Mouse (Mus musculus) kidney, embryonic 16.5 days (tissue): ENCODE measurements around the gene Ripor1. TPM values are rescaled to one million over a fixed set of nuclear protein-coding genes. Genes with fewer than 3 reads are reported as not detected.

Experiments
- ATAC-seq: fragments of 200-750 bp; cut with Nextera tagmentation; 2 replicates; pipeline ENCODE4 v1.8.0; 2017; ENCODE audit warnings: moderate TSS enrichment; ENCODE audit not compliant: low FRiP score, low TSS enrichment
- H3K27ac ChIP-seq: fragments of 300-500 bp; sonication (generic); 2 replicates; pipeline ENCODE4 v1.5.1; 2014; ENCODE audit warnings: low read length
- H3K27me3 ChIP-seq: fragments of 300-500 bp; sonication (generic); 2 replicates; pipeline ENCODE4 v1.6.1; 2014; ENCODE audit warnings: low read length, control low read depth, mixed read lengths; ENCODE audit not compliant: insufficient read depth
- H3K36me3 ChIP-seq: fragments of 300-500 bp; sonication (generic); 2 replicates; pipeline ENCODE4 v1.6.1; 2014; ENCODE audit warnings: low read length, control low read depth, mixed read lengths; ENCODE audit not compliant: insufficient read depth
- H3K4me1 ChIP-seq: fragments of 300-500 bp; sonication (generic); 2 replicates; pipeline ENCODE4 v1.6.1; 2014; ENCODE audit warnings: low read length, control low read depth, mixed read lengths; ENCODE audit not compliant: insufficient read depth
- H3K4me2 ChIP-seq: fragments of 300-500 bp; sonication (generic); replicated peaks from 2 replicates; pipeline ENCODE4 v1.6.1; 2014; ENCODE audit warnings: low read depth, low read length
- H3K4me3 ChIP-seq: fragments of 300-500 bp; sonication (generic); 2 replicates; pipeline ENCODE4 v1.5.1; 2014; ENCODE audit warnings: mild to moderate bottlenecking, low read length
- H3K9ac ChIP-seq: fragments of 300-500 bp; sonication (generic); replicated peaks from 2 replicates; pipeline ENCODE4 v1.6.1; 2014; ENCODE audit warnings: low read length
- H3K9me3 ChIP-seq: fragments of 300-500 bp; sonication (generic); 2 replicates; pipeline ENCODE4 v1.6.1; 2016; ENCODE audit warnings: low read length, control low read depth
- WGBS: fragments of 180-500 bp; shearing (Covaris S2); extraction: QIAGEN DNeasy Blood & Tissue Kit; methylation state at CpG from one replicate; pipeline ENCODE4 v1.1.7; 2014; 5-methylcytosine and 5-hydroxymethylcytosine counted together
- polyA plus RNA-seq: library from polyadenylated mRNA; unstranded; fragments of >200 nt; fragmentation: Nextera tagmentation; extraction: Ambion mirVana; gene quantifications from 2 replicates; pipeline ENCODE4 v1.2.1, GENCODE M21; 2015

The Ripor1 gene
- polyA plus RNA-seq, 1 experiment from 2014 or later, result 44.5 TPM

DNA sequence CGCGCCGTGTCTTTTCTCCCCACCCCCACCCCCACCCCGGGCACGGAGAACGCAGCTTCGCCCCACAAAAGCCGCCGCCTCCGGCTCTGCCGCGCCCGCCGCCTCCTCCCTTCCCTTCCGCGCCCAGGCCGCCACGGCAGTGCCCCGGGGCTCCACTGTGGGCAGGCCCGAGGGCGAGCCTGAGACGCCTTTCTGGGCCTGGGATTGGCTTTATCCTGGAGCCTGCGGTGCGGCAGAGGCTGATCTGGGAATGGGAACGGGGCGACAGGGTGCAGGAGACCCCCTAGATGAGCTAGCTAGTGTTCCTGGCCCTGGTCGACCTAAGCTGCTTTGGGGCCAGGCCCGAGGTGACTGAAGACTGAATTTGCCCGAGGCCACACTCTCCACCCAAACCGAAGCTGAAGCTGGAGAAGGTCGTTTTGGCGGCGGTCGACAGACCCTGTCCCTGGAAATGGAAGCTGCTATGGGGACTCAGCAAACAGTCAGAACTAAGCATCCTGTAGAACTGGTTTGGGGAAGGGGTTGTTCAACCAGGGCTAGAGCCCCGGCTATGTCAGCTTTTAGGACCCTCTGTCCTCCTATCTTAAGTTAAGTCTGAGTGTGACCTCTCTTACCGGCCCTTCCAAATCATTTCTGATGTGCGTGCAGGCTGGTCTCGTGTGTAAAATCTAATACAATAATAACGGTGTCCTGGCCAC is 585 bp downstream of the Ripor1 start:
- H3K9me3 ChIP-seq, result no peaks in the 10 kb centered on the region
- peak overlapping the region; percentile 74 for H3K9ac ChIP-seq
- no peaks in the 10 kb centered on the region for H3K27me3 ChIP-seq
- H3K4me3 ChIP-seq, result peak overlapping the region; percentile 58
- peak overlapping the region; percentile 91 for H3K27ac ChIP-seq
- H3K36me3 ChIP-seq, result no peaks in the 10 kb centered on the region
- peaks cover 38% of the 10 kb centered on the region for H3K4me1 ChIP-seq
- peak overlapping the region; percentile 78 for H3K4me2 ChIP-seq
- peak; percentile 16; the same call in 1 of the 2 replicates for ATAC-seq
- WGBS, result 1% methylated on average over 28 of the region's 39 CpGs

DNA sequence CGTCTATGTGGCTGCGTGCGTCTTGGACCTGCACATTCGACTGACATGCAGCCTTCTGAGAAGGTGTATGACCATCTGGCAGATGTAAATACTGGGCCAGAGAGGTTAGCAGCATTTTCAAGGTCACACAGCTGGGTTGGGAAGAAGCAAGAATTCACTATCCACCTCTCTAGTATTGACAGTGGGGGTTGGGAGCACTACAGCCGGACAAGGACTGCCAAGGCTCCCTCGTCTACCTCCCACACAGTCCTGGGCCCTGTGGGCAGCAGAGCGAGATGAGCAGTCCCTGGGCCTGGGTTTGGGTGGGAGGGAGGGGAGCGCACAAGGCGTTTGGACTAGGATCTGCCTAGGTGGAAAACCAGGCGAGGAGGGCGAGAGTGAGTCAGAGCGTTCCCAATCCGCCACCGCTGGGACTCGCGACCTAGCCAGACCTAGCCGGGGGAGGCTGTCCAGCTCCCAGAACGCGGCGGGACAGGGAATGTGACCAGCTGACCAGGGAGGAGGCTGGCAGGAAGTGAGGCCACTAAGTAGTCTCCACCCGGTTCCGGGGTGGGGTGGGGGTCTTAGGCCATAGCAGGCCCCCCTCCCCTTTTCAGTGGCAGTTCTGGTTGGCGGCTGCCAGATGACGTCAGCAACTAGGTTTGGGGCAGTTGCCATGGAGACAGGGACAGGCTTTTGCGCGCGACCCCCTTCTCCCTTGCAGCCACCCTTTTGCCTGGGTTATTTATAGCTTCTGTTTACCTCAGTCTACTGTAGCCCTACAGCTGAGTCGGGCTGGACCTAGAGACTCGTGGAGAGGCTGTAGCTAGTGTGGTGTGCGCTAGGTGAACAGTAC is 1.4 kb downstream of the Ripor1 start:
- H3K9me3 ChIP-seq, result no peaks in the 10 kb centered on the region
- under 1% methylated on average over 30 of the region's 30 CpGs for WGBS
- peak overlapping the region; percentile 78 for H3K4me2 ChIP-seq
- peaks cover 38% of the 10 kb centered on the region for H3K4me1 ChIP-seq
- peak overlapping the region; percentile 74 for H3K9ac ChIP-seq
- H3K27me3 ChIP-seq, result no peaks in the 10 kb centered on the region
- H3K4me3 ChIP-seq, result peak overlapping the region; percentile 58
- peak overlapping the region; percentile 91 for H3K27ac ChIP-seq
- peak; percentile 85 for ATAC-seq
- no peaks in the 10 kb centered on the region for H3K36me3 ChIP-seq

DNA sequence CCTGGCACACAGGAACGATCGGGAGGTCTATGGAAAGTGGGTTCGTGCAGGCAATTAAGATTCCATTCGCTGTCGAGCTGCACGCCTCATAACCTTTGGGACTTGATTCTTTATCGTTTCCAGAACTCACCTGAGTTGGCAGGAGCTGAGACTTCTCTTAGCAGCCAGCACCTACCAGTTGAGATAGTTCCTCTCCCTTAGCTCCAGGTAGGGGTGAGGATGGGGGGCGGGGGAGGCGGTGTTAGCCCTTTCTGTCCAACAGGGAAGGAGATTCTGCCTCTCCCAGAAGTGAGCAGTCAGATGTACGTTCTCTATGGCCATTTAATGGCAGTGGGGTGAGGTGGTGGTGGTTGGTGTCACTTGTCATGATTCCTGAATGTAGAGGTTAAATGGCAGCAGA is 2.0 kb downstream of the Ripor1 start:
- Histone ChIP-seq H3K9ac (peak overlapping the region; percentile 74), H3K4me1 (peaks cover 38% of the 10 kb centered on the region), H3K36me3 (no peaks in the 10 kb centered on the region), H3K4me3 (peak overlapping the region; percentile 58), H3K27me3 (no peaks in the 10 kb centered on the region), H3K4me2 (peak overlapping the region; percentile 78), H3K27ac (peak overlapping the region; percentile 91), H3K9me3 (no peaks in the 10 kb centered on the region)
- whole genome bisulfite sequencing, result 2% methylated on average over 10 of the region's 10 CpGs
- peak; percentile 5; the same call in 1 of the 2 replicates for ATAC-seq

DNA sequence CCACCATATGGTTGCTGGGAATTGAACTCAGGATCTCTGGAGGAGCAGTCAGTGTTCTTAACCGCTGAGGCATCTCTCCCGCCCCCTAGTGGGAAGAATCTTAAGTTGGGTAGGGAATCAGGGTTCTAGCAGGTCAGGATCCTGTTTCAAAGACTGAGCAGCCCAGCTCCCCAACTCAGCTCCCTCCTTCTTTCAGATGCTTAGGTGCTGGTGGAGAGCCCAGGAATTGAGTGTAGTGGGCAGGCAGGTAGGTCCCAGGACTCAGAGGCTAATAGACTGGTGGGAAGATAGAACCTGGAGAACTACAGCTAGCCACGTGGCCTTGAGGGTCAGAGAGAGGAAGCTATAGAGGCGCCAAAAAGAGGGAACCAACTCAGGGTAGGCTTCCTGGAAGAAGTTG is 2.6 kb downstream of the Ripor1 start:
- Histone ChIP-seq H3K27me3 (no peaks in the 10 kb centered on the region), H3K9me3 (no peaks in the 10 kb centered on the region), H3K4me2 (peak overlapping the region; percentile 78; the same call in 1 of the 2 replicates), H3K27ac (no peak overlapping the region), H3K4me3 (no peak overlapping the region), H3K4me1 (peaks cover 39% of the 10 kb centered on the region), H3K36me3 (no peaks in the 10 kb centered on the region), H3K9ac (no peak overlapping the region)
- ATAC-seq, result no peak
- 32% methylated on average over 4 of the region's 4 CpGs for WGBS

DNA sequence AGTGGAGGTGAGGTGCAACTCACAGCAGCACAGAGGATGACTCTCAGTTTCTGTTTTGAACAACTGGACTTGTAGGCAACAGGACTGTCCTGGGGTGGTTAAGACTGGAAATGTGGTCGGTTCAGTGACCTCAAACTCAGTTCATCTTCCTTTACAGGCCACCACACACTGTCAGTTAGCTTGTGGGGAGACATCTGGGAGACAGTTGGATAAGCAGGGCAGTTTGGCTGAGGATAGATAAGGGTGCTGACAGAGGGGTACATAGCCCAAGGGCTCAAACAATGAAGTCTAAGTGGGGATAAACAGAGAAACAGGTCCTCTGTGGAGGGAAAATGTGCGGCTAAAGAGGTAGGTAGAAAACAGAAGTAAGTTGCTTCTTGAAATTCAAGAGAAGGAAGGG is 4.3 kb downstream of the Ripor1 start:
- H3K4me1 ChIP-seq, result peaks cover 47% of the 10 kb centered on the region
- H3K27ac ChIP-seq, result no peak overlapping the region
- no peak for ATAC-seq
- no peak overlapping the region for H3K9ac ChIP-seq
- H3K4me3 ChIP-seq, result no peak overlapping the region
- H3K4me2 ChIP-seq, result no peak overlapping the region
- H3K36me3 ChIP-seq, result no peaks in the 10 kb centered on the region
- H3K27me3 ChIP-seq, result no peaks in the 10 kb centered on the region
- WGBS, result 62% methylated on average over 2 of the region's 2 CpGs
- no peaks in the 10 kb centered on the region for H3K9me3 ChIP-seq

DNA sequence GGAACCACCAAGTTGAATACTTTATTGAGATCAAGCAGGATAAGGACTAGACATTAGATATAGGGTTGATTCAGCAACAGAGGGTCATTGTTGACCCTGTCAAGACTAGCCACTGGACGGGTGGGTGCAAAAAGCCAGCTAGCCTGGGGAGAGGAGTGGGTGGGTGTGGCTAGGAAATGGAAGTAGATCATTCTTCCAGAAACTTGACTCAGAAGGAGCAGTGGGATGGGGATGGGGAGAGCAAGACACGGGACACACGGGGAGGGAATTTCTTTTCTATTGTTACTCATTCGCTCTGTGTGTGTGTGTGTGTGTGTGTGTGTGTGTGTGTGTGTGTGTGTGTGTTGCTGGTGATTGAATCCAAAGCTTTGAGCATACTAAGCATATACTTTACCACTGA is 4.7 kb downstream of the Ripor1 start:
- Histone ChIP-seq H3K36me3 (no peaks in the 10 kb centered on the region), H3K9me3 (no peaks in the 10 kb centered on the region), H3K27me3 (no peaks in the 10 kb centered on the region), H3K4me2 (no peak overlapping the region), H3K4me3 (no peak overlapping the region), H3K9ac (no peak overlapping the region), H3K27ac (no peak overlapping the region), H3K4me1 (peaks cover 45% of the 10 kb centered on the region)
- ATAC-seq, result no peak
- 64% methylated on average over 4 of the region's 4 CpGs for WGBS

DNA sequence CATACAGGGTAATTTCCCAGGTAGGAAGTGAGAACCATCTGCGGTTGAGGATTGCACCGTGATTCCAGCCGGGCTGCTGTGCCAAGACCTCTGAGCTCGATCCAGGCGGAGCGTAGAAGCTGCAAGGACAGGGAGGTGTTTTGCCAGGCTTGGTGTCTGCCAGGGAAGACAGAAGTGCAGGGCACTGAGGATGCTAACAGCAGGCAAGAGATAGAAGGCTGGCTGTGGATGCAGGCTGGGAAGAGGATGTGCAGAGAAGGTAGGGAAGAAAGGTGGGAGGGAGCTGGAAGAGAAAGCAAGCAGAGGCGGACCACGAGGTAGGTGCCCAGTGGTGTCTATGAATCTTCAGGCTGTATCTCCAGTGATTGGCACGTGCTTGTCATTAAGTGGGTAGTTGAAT is 6.8 kb downstream of the Ripor1 start:
- Histone ChIP-seq H3K27me3 (no peaks in the 10 kb centered on the region), H3K36me3 (peaks cover 18% of the 10 kb centered on the region), H3K27ac (no peak overlapping the region), H3K9me3 (no peaks in the 10 kb centered on the region), H3K9ac (no peak overlapping the region), H3K4me1 (peaks cover 33% of the 10 kb centered on the region), H3K4me3 (no peak overlapping the region), H3K4me2 (no peak overlapping the region)
- 87% methylated on average over 9 of the region's 9 CpGs for WGBS
- no peak for ATAC-seq

DNA sequence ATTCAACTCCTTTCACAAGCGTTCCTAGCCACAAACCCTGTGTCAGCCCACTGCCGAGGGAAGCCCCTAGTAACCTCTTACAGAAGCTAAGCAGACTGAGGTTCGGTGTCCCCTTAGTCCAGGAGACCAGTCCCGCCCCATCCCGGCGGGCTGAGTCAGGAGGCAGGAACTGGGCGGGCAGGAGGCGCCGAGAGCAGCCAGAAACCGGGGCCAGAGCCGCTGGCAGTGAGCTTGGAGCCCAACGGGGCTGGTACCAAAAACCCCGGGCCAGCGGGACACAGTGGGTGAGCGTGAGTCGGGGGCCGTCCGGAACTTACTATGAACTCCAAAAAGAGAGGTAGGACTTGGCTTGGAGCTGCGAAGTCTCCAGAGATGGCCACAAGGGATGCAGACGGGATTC is 8.0 kb downstream of the Ripor1 start:
- H3K4me2 ChIP-seq, result peak overlapping the region; percentile 88
- H3K9me3 ChIP-seq, result no peaks in the 10 kb centered on the region
- no peak overlapping the region for H3K27ac ChIP-seq
- H3K4me3 ChIP-seq, result peak overlapping the region; percentile 57
- 3% methylated on average over 20 of the region's 20 CpGs for WGBS
- H3K9ac ChIP-seq, result peak overlapping the region; percentile 17; the same call in 1 of the 2 replicates
- H3K27me3 ChIP-seq, result no peaks in the 10 kb centered on the region
- H3K4me1 ChIP-seq, result peaks cover 24% of the 10 kb centered on the region
- ATAC-seq, result no peak
- peaks cover 30% of the 10 kb centered on the region for H3K36me3 ChIP-seq

DNA sequence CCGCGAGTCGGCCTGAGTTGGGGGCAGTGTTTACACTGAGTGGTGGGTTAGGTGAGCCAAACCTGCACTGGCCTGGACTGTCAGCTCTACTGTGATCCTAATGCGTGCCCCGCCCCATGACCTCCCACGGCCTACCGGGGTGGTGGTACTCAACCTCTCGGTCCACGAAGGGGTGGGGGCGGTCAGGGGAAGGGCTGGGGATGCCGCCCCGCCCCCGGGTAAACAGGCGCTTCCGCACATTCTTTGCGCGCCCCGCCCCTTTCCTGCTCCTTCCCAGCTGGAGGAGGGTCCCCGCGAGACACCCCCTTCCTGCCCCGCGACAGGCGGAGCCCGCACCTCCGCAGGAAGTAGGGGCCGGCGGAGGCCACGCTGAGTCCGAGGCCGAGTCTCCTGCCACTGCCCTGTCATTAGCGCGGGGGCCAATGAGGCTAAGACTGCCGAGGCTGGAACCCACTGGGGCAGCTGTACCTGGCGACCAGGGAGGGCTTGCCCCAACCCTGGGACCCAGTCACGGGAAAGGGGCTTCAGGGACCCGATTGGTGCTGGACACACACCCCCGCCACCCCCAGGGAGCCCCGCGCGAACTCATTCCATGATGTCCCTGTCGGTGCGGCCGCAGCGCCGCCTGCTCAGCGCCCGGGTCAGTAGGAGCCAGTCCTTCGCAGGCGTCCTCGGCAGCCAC is 8.9 kb downstream of the Ripor1 start:
- Histone ChIP-seq H3K27ac (no peak overlapping the region), H3K27me3 (no peaks in the 10 kb centered on the region), H3K4me3 (peak overlapping the region; percentile 57), H3K36me3 (peaks cover 38% of the 10 kb centered on the region), H3K9ac (peak overlapping the region; percentile 67), H3K4me1 (peaks cover 24% of the 10 kb centered on the region), H3K9me3 (no peaks in the 10 kb centered on the region), H3K4me2 (peak overlapping the region; percentile 88)
- WGBS, result under 1% methylated on average over 50 of the region's 50 CpGs
- peak; percentile 80 for ATAC-seq
